Mouse (Mus musculus): ENCODE measurements at regions not wholly inside any gene's neighbourhood (a gene's known extent, or its start where the extent isn't known, plus 50 kb on each side); places are given as distances from the start of the nearest gene placed in this dataset.
A peak's percentile ranks its signal among the peaks of the same experiment; 100 is the strongest.

DNA sequence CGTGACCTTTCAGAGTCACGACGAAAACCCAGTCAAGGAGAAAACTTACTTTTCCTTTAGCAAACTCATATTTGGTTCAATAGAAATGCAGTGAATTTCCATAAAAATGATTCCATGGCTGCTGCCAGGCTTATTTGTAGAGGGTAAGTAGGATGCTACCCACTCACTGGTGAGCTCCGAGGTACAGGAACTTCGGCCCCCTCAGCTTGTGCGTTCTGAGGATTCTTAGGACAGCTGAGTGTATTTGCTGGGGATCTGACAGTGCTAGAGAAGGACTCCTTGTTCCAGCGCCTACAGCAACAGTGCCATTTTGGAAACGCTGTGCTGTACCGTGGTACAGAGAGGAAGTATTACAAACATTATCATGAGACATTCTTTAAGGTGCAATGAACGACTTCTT lies 210.4 kb downstream of the Enc1 start:
- DNase-seq (ENCODE audit: low spot score): no peak

DNA sequence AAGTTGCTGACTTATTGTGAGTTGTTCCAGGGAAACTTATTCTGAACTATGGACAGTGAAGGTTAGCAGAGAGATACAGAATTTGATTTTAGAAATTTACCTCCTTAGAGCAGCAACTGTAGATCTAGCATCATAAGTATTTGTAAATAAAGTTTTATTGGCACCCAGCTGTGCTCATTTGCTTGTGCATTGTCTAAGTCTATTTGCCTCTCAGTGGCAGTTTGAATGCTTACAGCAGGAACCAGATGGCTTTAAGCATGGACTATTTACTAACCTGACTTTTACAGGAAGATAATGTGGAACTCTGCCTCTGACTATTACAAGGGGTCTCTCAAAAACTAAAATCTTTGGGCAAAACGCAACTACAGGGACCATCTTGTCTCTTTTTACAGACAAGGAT lies 207.2 kb downstream of the Enc1 start:
- no peak for DNase-seq (ENCODE audit: low spot score)

DNA sequence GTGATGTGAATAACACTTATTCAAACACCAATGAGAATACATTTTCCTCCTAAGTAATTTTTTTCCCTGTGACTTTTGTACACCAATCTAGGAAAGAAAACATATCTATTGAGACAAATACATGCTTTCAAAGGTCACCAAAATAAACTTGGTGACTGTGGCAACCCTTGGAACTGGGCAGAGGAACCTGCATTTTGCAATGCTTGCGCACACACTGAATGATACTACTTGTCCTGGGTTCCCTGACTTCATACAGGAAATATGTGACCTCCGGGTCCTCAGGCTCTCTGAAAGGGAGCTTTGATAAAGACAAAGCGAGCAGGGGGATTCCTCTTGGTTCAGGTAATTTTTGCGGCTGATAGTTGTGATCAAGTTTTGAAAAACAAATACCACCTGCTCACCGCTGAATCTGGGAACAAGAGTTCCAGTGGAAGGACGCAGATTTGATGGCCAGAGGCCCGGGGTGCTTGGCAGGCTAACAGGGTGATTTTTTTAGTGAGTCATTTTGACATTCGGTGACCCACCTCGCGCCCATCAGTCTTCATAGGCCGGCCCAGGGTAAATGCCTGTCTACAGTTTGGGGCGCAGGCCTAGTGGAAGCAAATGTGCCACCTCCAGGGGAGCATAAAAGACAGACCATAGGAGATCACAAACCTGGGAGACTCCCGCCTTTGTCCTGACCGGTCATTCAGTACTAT lies 203.0 kb downstream of the Enc1 start:
- peak; percentile 18 for DNase-seq (ENCODE audit: low spot score)

DNA sequence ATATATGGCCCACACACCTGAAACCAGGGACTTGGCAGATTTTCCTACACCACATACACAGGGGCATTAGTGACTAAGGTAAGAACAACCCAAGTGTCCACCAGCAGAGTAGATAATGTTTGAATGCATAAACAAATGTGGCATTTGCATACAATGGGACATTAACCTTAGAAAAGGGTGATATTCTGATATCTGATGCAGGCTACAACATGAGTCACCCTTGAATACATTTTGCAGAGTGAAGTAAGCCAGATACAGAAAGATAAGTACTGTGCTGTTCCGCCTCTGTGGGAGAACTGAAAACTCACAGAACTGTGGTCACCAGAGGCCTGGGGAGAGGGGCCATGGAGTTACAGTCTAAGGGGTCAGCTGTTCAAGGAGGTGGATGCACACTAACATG lies 201.9 kb downstream of the Enc1 start:
- no peak for DNase-seq (ENCODE audit: low spot score)

DNA sequence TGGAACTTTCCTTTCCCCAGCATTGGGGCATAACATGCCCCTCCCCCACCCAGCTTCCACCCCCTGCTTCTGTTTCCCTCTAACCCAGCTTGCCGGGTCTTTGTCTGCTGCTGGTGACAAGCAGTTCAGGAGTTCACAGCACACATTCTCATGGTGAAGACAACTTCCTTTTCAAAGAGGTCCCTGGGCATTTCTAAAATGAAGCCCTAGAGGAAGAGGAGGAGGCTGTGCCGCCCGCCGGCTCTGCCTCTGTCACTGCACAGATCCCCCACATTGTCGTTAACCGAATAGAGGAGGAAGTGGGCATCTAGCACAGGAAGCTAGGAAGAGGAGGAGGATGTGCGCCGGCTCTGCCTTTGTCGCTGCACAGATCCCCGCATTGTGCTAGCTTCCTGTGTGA lies 201.4 kb downstream of the Enc1 start:
- DNase-seq (ENCODE audit: low spot score): no peak

DNA sequence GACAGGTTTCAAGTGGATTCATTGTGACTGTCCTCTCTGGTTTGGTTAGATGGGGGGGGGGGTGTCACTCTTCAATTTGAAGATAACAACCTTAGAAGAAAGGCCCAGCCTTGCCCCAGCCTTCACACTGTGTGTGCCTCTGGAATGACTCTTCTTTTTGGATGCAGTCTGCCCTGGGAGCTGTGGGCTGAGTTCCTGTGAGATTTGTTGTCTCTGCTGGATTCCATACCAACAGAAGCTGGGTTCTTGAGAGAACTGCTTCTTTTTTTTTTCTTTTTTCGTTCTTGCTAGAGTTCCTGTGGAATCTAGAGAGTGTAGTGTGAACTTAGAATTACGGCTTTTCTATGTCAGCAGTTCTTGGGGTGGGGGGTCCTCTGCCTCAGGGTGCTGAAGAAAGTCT lies 200.9 kb downstream of the Enc1 start:
- DNase-seq (ENCODE audit: low spot score): no peak

DNA sequence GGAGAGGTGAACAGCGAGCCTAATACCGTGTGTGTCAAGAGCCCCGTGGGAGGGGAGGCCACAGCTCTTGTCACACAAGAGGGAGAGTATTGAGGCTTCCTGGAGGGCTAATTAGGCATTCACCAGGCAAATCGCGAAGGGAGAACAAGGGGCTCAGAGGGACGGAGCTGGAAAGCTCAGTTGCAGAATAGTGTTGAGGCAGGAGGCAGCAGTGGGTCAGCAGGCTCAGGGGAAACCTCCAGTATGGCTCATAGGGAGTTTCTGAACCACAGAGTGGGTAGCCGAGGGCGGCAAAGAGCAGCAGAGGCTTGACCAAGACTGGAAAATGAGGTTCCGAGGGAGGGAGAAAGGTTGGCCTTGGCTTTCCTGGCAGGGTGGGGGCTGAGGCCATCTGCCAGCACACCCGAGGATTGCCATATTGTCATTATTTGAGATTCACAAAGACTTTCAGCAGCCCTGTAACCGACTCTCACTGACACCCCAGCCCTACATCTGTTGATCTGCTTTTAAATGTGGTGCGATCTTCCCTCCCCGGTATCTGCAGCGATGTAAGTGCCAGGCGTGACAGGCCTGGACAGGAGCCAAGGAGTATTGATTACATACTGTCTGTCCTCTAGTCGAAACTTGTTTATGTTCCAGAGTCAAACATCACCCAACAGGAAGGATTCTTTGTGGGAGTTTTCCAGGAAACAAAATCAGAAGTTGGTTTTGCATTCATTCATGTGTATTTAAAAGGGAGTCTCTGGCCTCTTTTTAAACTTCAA lies 198.5 kb downstream of the Enc1 start:
- no peak for DNase-seq (ENCODE audit: low spot score)

DNA sequence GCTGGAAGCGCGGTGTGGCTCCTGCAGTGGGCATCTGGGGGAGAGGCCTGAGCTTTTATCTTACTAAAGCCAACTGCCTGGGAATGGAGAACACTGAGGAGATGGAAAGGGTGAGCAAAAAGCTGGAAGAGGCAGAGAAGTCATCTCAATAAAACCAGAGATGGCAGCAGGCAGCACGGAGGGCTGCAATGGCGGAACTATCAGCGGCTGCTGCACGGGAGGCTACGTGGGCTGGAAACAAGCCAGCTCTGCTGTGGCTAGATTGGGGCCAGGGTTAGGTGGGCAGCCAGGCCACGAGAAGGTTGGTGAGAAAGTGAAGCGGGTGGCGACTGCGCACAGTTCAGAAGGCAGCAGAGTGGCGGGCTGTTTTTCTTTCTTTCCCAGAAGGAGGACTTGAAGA lies 197.8 kb downstream of the Enc1 start:
- no peak for DNase-seq (ENCODE audit: low spot score)

DNA sequence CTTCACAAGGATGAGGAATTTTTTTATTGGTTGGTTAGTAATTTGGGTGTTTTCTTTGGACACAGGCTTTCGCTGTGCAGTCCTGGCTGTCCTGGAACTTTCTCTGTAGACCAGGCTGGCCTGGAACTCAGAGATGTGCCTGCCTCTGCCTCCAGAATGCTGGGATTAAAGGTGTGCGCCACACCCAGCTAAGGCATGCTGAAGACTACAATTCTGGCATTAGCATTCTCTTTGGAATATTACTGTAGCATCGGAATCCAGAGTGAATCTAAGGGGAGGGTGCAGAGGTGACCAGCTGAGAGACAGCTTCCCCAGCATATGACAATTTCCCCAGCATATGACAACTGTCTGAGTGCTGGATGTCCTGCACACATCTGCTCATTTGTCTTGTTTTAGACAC lies 197.4 kb downstream of the Enc1 start:
- no peak for DNase-seq (ENCODE audit: low spot score)

DNA sequence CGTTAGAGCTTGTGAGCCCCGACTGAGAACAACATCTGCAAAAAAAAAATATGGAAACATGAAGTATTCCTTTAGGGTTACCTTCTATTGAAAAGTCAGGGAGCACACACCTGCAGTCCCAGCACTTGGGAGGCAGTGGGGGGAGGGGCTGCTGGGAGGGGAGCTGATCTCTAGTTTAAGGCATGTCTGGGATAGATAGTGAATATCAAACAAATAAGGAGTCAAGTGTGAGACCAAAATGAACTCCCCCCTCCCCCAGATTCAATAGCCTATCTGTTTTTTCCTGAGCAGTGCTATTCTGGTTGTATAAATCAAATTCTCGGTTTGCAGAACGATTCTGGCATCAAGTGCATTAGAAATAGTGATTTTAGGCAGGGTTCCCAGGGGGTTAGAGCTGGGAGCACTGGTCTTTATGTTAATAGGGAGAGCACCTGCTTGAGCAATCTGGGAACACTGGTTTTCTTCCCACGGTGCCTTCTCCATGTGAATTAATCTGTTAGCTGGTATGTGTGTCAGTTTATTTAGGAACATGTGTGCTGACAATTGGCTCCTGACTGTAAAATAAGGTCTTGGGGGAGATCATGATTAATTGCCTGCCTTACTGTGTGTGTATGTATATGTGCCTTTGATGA lies 195.9 kb downstream of the Enc1 start:
- no peak for DNase-seq (ENCODE audit: low spot score)

DNA sequence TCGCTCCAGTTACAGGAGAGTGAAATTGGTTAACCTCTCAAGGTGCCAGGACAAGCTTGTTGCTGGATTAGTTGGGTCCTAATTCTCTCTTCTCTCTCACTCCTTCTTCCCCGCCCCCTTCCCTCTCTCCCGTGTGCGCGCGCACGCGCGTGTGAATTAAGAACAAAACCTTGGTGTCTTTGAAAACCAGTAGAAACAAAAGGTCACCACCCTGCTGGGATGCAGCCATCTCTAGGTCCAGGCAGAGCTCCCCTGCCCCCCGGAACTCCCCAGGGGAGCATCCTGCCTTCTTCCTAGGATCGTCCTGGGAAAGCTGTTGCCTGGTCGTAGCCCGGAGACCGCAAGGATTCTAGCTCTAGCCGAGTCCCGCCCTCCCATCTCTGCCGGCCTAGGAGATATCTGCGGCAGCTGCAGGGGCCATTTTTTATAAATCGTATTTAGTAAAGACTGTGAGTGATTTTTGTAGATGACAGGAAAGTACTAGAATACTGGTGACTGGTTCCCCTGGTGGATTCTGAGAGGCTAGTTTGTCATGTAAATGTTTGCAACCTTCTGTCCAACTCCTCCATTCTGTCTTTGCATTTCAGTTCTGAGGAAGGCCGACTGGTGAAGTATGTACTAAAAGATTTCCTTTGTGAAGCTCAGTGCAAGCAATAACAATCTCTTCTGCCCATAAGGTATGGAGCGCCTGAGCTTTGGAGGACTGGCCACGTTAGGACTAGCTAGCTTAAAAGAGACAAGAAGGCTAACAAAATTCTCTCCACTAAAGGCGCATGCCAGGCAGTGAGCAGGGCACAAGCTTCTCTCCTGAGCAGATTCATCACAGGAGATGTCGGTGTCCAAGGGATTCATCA lies 195.2 kb downstream of the Enc1 start:
- peak; percentile 23 for DNase-seq (ENCODE audit: low spot score)

DNA sequence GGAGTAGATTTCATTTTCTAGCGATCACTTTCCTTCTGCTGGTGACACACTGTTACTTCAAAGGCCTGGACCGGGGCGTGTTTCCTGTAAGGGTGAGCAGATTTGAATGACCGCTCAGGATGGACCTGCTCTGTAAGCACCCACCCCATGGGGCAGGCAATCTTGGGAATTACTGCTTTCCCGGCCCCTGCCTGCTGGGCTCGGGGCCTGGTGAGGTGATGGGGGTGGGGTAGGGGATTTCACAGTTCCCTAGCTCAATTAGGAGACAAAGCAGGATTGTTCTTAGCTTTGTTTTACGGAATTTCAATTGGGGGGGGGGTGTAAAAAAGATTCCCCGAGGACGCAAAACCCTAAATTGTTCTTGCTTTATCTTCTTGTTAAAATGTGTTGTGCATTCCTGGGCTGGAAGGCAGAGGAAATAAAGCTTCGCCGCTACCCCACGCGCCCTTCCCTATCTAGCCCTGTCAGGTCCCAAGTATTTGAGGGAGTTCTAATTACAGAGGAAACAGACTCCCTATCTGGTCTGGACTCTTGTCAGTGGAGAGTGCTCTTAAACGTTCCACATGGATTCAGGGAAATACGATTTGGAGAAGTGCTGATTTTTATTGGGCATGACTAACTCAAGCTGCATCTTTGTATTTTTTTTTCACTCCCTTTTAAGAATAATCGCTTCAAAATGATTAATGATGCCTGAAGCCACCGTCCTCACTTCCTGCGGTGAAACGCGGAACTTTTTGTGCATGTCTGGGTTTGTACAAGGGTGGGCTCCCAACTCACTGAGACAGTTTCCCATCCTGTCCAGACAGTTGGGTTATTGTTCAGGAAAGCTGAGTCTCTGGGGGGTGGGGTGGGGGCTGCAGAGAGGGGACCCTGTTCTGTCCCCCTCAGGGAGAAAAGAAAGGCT lies 194.3 kb downstream of the Enc1 start:
- DNase-seq (ENCODE audit: low spot score): no peak

DNA sequence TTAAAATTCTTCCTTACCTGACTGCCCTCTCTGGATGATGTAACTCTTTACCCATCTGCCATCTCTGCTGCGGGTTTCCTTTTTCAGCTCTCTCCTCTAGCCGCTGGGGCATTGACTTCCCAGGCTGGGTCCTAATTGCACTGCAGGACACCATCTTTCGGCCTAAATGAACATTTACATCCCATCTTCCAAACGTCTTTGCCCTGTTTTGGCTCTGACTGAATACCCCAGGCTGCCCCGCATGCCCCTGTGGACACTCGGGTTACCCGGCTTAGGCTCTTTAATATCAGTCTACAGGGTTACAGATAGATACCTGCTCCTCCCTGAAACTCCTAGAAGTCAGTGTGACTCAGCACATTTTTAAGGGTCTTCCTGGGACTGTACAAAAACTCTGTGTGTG lies 193.3 kb downstream of the Enc1 start:
- DNase-seq (ENCODE audit: low spot score): no peak

DNA sequence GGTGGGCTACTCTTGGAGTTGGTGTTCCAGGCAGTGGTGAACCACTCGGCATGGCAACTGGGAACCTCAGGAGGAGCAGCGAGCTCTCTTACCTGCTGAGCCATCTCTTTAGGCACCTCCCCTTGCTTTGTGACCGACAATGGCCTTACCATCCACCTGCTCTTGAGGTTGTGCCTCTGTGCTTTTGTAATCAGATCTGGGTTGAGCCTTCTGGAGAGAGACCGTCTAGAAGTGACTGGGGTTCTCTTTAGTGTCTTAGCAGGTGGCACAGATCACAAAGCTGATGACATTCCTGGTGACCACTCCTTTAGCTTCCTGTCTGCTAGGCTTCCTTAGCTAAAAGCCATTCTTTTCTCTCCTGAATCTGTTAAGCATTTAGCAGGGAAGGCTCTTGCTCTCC lies 191.7 kb downstream of the Enc1 start:
- no peak for DNase-seq (ENCODE audit: low spot score)

DNA sequence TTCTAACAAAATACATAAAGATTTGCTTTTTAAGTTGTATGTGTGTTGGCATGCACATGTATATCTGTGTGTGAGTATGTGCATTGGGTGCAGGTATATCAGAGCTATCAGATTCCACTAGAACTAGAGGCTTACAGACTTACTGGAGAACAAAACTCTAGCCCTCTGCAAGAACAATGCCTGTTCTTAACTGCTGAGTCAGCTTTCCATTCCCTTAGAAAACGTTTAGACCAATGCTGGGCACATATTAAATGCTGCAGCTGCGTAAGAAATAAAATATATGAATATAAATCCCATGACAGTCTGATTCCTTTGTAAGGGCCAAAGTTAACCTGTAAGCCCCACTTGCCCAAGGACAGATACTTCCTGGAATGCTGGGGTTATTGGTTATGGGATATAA lies 190.0 kb downstream of the Enc1 start:
- no peak for DNase-seq (ENCODE audit: low spot score)

DNA sequence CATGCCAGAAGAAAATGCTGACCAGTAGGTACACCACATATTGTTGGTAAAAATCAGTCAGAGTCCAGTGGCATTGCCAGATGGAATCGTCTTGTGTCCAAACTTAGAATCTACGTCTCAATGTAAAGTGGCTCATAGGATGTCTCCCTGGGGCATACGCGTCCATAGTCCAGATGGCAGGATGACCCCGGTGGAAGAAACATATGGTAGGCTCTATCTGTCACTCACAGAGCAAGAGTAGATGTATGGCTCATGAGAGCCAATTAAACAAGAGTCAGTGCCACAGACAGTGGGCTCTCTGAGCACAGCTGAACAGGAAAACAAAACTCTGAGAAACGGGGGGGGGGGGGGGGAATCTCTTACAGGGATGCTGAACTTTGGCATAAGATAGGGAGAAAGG lies 187.3 kb downstream of the Enc1 start:
- DNase-seq (ENCODE audit: low spot score): no peak

DNA sequence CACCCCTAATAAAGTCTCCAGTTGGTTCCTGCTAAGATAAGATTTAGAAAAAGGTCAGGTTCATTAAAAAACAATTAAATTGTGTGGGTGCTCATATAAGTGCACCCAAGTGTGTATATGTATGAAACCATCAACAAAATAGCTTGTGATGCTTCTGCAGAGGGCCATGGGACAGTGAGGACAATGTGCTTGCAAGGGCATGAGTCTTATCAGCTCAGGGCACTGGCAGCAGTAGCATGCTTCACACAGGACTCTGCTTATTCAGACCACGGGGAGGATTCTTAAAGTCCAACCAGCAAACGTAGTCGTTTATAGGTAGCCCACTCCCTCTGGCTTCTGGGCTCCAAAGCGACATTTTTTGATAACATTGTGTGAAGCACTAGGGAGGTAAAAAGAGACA lies 186.6 kb downstream of the Enc1 start:
- DNase-seq (ENCODE audit: low spot score): no peak

DNA sequence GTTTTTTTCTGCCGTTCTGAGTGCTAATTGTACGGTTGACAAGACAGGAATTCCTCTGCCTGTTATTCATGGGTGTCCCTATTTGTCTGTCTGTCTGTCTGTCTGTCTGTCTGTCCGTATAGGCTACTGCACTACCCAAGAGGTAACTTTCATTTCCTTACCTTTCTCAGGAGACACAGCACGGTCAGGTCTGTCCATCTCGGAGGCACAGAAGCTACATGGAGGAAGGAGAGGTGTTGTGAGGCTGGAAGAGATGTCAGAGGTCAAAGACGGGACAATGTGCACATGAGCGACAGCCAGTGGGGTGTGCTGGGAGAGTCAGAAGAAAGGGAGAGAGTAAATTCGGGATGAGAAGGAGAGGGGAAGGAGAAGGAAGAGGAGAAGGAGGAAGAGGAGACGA lies 184.8 kb downstream of the Enc1 start:
- DNase-seq (ENCODE audit: low spot score): no peak

DNA sequence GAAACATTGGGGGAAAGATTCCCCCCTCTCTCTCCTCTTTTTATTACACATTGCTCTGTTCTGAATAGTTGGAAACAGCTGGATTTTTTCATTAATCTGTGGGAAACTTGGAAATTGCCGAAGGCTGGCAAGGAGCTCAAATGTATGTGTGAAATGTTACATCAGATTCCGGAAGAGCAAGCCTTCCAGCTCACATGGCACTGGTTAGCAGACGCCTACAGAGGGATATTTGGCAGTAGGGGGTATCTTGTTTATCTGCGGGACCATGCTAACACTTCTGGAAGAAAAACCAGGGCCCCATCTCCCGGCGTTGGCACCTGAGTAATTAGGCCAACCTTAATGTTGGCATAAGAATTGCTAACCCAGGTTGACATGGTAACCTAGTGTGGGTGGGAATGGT lies 183.0 kb downstream of the Enc1 start:
- no peak for DNase-seq (ENCODE audit: low spot score)

DNA sequence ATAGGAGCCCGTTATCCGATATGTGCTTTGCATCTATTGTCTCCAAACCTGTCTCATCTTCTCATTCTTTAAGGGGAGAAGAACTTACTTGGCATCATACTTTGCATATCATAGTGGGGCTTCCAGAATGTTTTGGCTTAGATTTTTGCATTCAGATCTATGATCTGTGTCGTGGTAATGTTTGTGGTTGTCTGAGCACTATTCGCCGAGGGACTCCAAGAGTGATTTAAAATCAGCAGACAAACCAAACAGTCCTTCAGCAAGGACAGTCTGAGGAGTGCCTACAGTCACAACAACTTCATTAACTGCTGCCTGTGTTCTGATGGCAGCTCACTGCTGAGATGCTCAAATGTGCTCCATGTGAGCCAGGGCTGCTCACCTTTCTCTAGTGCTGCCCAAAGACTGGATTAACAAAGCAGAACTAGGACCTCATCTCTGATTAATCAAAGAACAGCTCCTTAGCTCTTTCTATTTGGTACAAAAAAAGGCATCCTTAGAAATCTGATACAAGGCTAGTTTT lies 182.5 kb downstream of the Enc1 start:
- DNase-seq (ENCODE audit: low spot score): no peak

DNA sequence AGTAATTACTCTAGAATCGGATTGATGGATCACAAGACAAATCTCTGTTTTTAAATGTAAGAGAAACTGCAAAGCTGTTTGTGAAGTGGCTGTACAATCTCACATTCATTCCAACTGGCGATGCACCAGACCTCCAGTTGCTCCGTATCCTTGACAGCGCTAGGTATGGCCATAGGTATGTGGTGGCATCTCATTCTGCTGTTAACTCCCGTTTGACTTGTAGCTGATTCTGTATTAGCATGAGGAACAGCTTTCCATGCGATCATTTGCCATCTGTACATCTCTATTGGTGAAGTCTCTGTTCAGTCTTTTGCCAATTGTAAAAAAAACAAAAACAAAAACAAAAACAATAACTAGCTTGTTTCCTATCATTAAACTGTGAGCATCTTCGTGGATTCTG lies 182.0 kb downstream of the Enc1 start:
- no peak for DNase-seq (ENCODE audit: low spot score)
